Mouse (Mus musculus) E14TG2a.4 (cell line): Measurements from ENCODE around the gene Ttc7.

Experiments
- CTCF ChIP-seq: conservative IDR thresholded peaks from 2 replicates; pipeline ENCODE4 v1.5.1; 2014; ENCODE audit warnings: low read length
- NANOG ChIP-seq: IDR thresholded peaks from 2 replicates; pipeline ENCODE4 v1.6.1; 2014; ENCODE audit warnings: borderline replicate concordance, low read length, mixed read lengths
- POU5F1 ChIP-seq: IDR thresholded peaks from 2 replicates; pipeline ENCODE4 v1.6.1; 2014; ENCODE audit warnings: low read length, borderline replicate concordance

DNA sequence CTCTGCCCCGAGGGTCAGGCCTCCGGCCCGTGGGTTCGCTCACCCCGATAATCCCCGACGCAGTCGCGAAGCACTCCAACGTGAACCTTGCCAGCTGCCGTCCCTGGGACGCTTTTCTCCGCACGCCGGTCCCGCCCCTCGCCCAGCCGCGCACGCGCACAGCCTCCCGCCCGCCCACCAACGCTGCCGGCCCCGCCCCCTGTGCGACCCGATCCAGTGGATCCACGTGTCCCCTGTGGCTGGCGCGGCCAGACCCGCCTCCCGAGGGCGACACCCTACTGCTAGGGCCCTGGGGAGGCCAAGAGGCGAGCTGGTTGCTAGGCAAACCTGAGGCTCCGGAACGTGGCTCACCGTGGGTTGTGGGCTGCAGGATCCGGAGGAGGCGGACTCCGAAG lies 16.9 kb upstream of the Ttc7 start, which contains the start of gene Mcfd2:
- TF ChIP-seq CTCF (no peak), POU5F1 (no peak), NANOG (no peak)
